Comparison of ENCODE assay signal across 9 mouse cellular contexts in genomic region chr3:55574003-55574402, GRCm38 (mm10).
DNase-seq lines count a peak whose midpoint lies in the region; ATAC-seq and TF ChIP-seq lines count a peak whose summit lies in the region.
"Had no signal": no experiment of that assay in that cellular context is flagged by ENCODE, and none has a peak within 500 bp of the region (broad histone marks: within the 10 kb centered on the region; RNA-seq: fewer than 3 reads in every experiment).

No protein-coding gene starts in this region.

- DNase-seq in liver, embryonic 14.5 days (ENCODE audit: low read depth in 3 of 3, low spot score in 3 of 3), result no peak
- peak; percentile 48 to 59 for DNase-seq in adrenal gland, postnatal 36 days
- peak; percentile 52 for DNase-seq in kidney, postnatal 10 days
- peak; percentile 52 for DNase-seq in right cerebral cortex, adult 18-20 months
- DNase-seq in spleen, postnatal 14 days (ENCODE audit: low spot score in 2 of 2), result no peak
- no peak for DNase-seq in gastrocnemius, postnatal 10 days

- no peak for TF ChIP-seq EP300 in liver, embryonic 14.5 days (IDR thresholded peaks at IDR 0.05; ENCODE audit: low read depth)

- no peaks in the 10 kb centered on the region for H3K4me1 ChIP-seq in liver, embryonic 14.5 days (replicated peaks; ENCODE audit: control insufficient read depth in 2 of 2, insufficient read depth in 2 of 2, low read length in 1 of 2)
- no peaks in the 10 kb centered on the region for H3K4me1 ChIP-seq in liver, embryonic 12.5 days
- no peaks in the 10 kb centered on the region for H3K4me1 ChIP-seq in heart, embryonic 12.5 days (replicated peaks)
- H3K4me1 ChIP-seq: lung, embryonic 15.5 days had no signal

- H3K27me3 ChIP-seq in liver, embryonic 14.5 days (ENCODE audit: control insufficient read depth, insufficient read depth, low read length), result no peaks in the 10 kb centered on the region
- H3K27me3 ChIP-seq in liver, embryonic 12.5 days (replicated peaks), result no peaks in the 10 kb centered on the region
- no peaks in the 10 kb centered on the region for H3K27me3 ChIP-seq in heart, embryonic 12.5 days (replicated peaks)
- H3K27me3 ChIP-seq: lung, embryonic 15.5 days had no signal

- peak; percentile 15; the same call in 1 of the 2 replicates for TF ChIP-seq CTCF in liver, embryonic 14.5 days (IDR thresholded peaks at IDR 0.05; ENCODE audit: low read depth)

- H3K9me3 ChIP-seq in liver, embryonic 14.5 days (ENCODE audit: control insufficient read depth, low read length), result no peaks in the 10 kb centered on the region
- H3K9me3 ChIP-seq in liver, embryonic 12.5 days (replicated peaks), result no peaks in the 10 kb centered on the region
- no peaks in the 10 kb centered on the region for H3K9me3 ChIP-seq in heart, embryonic 12.5 days (replicated peaks)
- H3K9me3 ChIP-seq: lung, embryonic 15.5 days had no signal

- WGBS in liver, embryonic 14.5 days (ENCODE audit: insufficient replicate concordance), result 57% methylated on average over 4 of the region's 4 CpGs
- WGBS in liver, embryonic 12.5 days (ENCODE audit: insufficient replicate concordance), result 57% methylated on average over 4 of the region's 4 CpGs
- 41% methylated on average over 4 of the region's 4 CpGs for WGBS in heart, embryonic 12.5 days

- H3K27ac ChIP-seq in liver, embryonic 14.5 days, result no peak overlapping the region
- H3K27ac ChIP-seq in liver, embryonic 12.5 days, result no peak overlapping the region
- H3K27ac ChIP-seq in heart, embryonic 12.5 days (ENCODE audit: poor library complexity, severe bottlenecking), result no peak overlapping the region
- H3K27ac ChIP-seq: lung, embryonic 15.5 days had no signal

- H3K4me3 ChIP-seq in liver, embryonic 14.5 days (ENCODE audit: insufficient read depth in 1 of 2, low read depth in 2 of 2, low read length in 2 of 2), result no peak overlapping the region
- no peak overlapping the region for H3K4me3 ChIP-seq in liver, embryonic 12.5 days
- no peak overlapping the region for H3K4me3 ChIP-seq in heart, embryonic 12.5 days
- H3K4me3 ChIP-seq: lung, embryonic 15.5 days had no signal

- H3K36me3 ChIP-seq in liver, embryonic 14.5 days (replicated peaks; ENCODE audit: control insufficient read depth, insufficient read depth, low read depth), result no peaks in the 10 kb centered on the region
- H3K36me3 ChIP-seq in liver, embryonic 12.5 days, result no peaks in the 10 kb centered on the region
- H3K36me3 ChIP-seq in heart, embryonic 12.5 days, result no peaks in the 10 kb centered on the region
- H3K36me3 ChIP-seq: lung, embryonic 15.5 days had no signal

- ATAC-seq in liver, embryonic 14.5 days (ENCODE audit: insufficient read depth), result no peak
- no peak for ATAC-seq in liver, embryonic 12.5 days
- no peak for ATAC-seq in heart, embryonic 12.5 days (ENCODE audit: insufficient number of reproducible peaks, low FRiP score)

- no peak overlapping the region for H3K9ac ChIP-seq in liver, embryonic 14.5 days (replicated peaks)
- no peak overlapping the region for H3K9ac ChIP-seq in liver, embryonic 12.5 days
- no peak overlapping the region for H3K9ac ChIP-seq in heart, embryonic 12.5 days
- H3K9ac ChIP-seq: lung, embryonic 15.5 days had no signal

- H3K4me2 ChIP-seq in liver, embryonic 14.5 days (ENCODE audit: low read depth), result no peak overlapping the region
- no peak overlapping the region for H3K4me2 ChIP-seq in liver, embryonic 12.5 days
- H3K4me2 ChIP-seq in heart, embryonic 12.5 days, result no peak overlapping the region
- H3K4me2 ChIP-seq: lung, embryonic 15.5 days had no signal

Comparison
In these comparisons a context has a peak if more than half of its experiments do, and no peak if none do; other contexts are left out.
1. DNase-seq: peak in adrenal gland, postnatal 36 days (2 of 2), kidney, postnatal 10 days (single experiment) and right cerebral cortex, adult 18-20 months (single experiment); none in liver, embryonic 14.5 days (0 of 3), spleen, postnatal 14 days (0 of 2) and gastrocnemius, postnatal 10 days (single experiment).